8 mouse cellular contexts compared by ENCODE assay signal in the genomic region with DNA sequence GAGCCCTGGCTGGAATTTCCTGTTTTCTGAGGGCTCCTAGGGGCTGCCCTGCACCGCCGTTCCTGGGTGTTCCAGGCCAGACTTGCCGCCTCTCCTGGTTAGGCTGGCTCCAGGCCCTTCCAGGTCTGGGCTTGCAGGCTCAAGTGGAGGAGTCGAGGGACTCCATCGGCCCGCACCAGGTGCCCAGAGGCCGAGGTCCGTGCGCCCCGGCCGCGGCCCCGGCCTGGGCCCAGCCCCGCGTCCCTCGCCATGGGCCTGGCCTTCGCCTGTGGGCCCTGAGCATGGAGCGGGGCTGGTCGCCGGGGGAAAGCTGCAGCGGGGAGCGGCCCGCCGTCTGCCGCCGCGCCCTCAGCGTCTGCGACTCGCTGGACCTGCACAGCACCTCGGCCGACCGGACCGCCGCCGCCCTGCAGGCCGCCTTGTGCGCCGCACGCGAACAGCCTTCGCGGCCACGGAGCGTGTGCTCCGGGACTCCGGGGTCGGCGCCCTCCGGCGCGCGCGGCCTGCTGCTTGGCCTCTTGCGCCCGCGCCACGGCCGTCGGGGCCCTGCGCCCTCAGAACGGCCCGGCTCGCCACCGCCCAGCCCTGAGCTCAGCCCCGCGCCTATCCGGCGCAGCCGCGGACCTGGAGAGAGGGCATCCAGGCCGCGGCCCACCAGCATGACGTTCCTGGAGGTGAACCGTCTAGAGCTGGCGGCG. TPM values are rescaled to one million over a fixed set of nuclear protein-coding genes. Genes with fewer than 3 reads are reported as not detected.
A peak's percentile ranks its signal among the peaks of the same experiment; 100 is the strongest.
DNase-seq lines count a peak whose midpoint lies in the region; ATAC-seq lines count a peak whose summit lies in the region.

No protein-coding gene starts in this region.

- peak overlapping the region; percentile 51 for H3K9ac ChIP-seq in kidney, embryonic 14.5 days (ENCODE audit: low read depth, low read length)
- peak overlapping the region; percentile 48 for H3K9ac ChIP-seq in embryonic facial prominence, embryonic 15.5 days
- H3K9ac ChIP-seq in intestine, embryonic 16.5 days (ENCODE audit: low read depth, low read length): peak overlapping the region; percentile 66

- ATAC-seq in kidney, embryonic 14.5 days (ENCODE audit: low FRiP score, low TSS enrichment): peak; percentile 50
- no peak for ATAC-seq in embryonic facial prominence, embryonic 15.5 days (ENCODE audit: insufficient number of reproducible peaks, low FRiP score, low TSS enrichment, low read depth)
- peak; percentile 47 for ATAC-seq in intestine, embryonic 16.5 days

- peaks cover 18% of the 10 kb centered on the region; the same call in 1 of the 2 replicates for H3K4me1 ChIP-seq in kidney, embryonic 14.5 days (ENCODE audit: control insufficient read depth, insufficient read depth, low read length)
- peaks cover 67% of the 10 kb centered on the region for H3K4me1 ChIP-seq in embryonic facial prominence, embryonic 15.5 days
- H3K4me1 ChIP-seq in intestine, embryonic 16.5 days (ENCODE audit: control insufficient read depth, insufficient read depth, low read length): peaks cover 35% of the 10 kb centered on the region

- H3K4me3 ChIP-seq in kidney, embryonic 14.5 days (ENCODE audit: low read length): peak overlapping the region; percentile 50
- peak overlapping the region; percentile 51 for H3K4me3 ChIP-seq in embryonic facial prominence, embryonic 15.5 days (replicated peaks)
- peak overlapping the region; percentile 48 for H3K4me3 ChIP-seq in intestine, embryonic 16.5 days (ENCODE audit: low read length)

- DNase-seq in kidney, adult 8-10 months: no peak
- peak; percentile 81 for DNase-seq in lung, postnatal 25 days (ENCODE audit: low spot score)
- peak; percentile 67 for DNase-seq in yolk sac, embryonic 10.5 days (ENCODE audit: low spot score)
- no peak for DNase-seq in layer of hippocampus, adult 11-12 months (ENCODE audit: low spot score)
- no peak for DNase-seq in MN1 (ENCODE audit: low spot score)

- H3K27ac ChIP-seq in kidney, embryonic 14.5 days (ENCODE audit: low read depth, low read length): no peak overlapping the region; the same call in 1 of the 2 replicates
- peak overlapping the region; percentile 85 for H3K27ac ChIP-seq in embryonic facial prominence, embryonic 15.5 days (replicated peaks)
- H3K27ac ChIP-seq in intestine, embryonic 16.5 days (ENCODE audit: low read length): peak overlapping the region; percentile 47; the same call in 1 of the 2 replicates

- peaks cover 6% of the 10 kb centered on the region; the same call in 1 of the 2 replicates for H3K27me3 ChIP-seq in kidney, embryonic 14.5 days (ENCODE audit: control insufficient read depth, insufficient read depth, low read length)
- peaks cover 13% of the 10 kb centered on the region for H3K27me3 ChIP-seq in embryonic facial prominence, embryonic 15.5 days
- H3K27me3 ChIP-seq in intestine, embryonic 16.5 days (replicated peaks; ENCODE audit: control insufficient read depth, insufficient read depth, low read length): peaks cover 6% of the 10 kb centered on the region; the same call in 1 of the 2 replicates

- peak overlapping the region; percentile 92 for H3K4me2 ChIP-seq in kidney, embryonic 14.5 days (replicated peaks; ENCODE audit: low read depth, low read length)
- peak overlapping the region; percentile 71 for H3K4me2 ChIP-seq in embryonic facial prominence, embryonic 15.5 days (replicated peaks)
- peak overlapping the region; percentile 85 for H3K4me2 ChIP-seq in intestine, embryonic 16.5 days (ENCODE audit: low read depth, low read length)

- peaks cover 29% of the 10 kb centered on the region for H3K36me3 ChIP-seq in kidney, embryonic 14.5 days (ENCODE audit: control insufficient read depth, insufficient read depth, low read length)
- peaks cover 28% of the 10 kb centered on the region for H3K36me3 ChIP-seq in embryonic facial prominence, embryonic 15.5 days
- H3K36me3 ChIP-seq in intestine, embryonic 16.5 days (ENCODE audit: control insufficient read depth, insufficient read depth, low read length): 0 out of 2 replicates have a peak, but pooled peaks cover 8% of the 10 kb centered on the region

- H3K9me3 ChIP-seq in kidney, embryonic 14.5 days (ENCODE audit: control insufficient read depth, low read length): no peaks in the 10 kb centered on the region
- no peaks in the 10 kb centered on the region for H3K9me3 ChIP-seq in embryonic facial prominence, embryonic 15.5 days (replicated peaks)
- H3K9me3 ChIP-seq in intestine, embryonic 16.5 days (ENCODE audit: control insufficient read depth, low read length): no peaks in the 10 kb centered on the region

- WGBS in kidney, embryonic 14.5 days: 2% methylated on average over 57 of the region's 77 CpGs
- 6% methylated on average over 77 of the region's 77 CpGs for WGBS in embryonic facial prominence, embryonic 15.5 days
- 8% methylated on average over 62 of the region's 77 CpGs for WGBS in intestine, embryonic 16.5 days

RNA-seq across cellular contexts. Expression of a gene that starts 22.2 kb away (rescaled TPM):
- polyA plus RNA-seq in kidney, embryonic 14.5 days (2014; fragmentation: Nextera tagmentation; extraction: Ambion mirVana): 19.7 and 24.7 TPM in 2 replicates
- 45.0 and 49.9 TPM in 2 replicates for polyA plus RNA-seq in embryonic facial prominence, embryonic 15.5 days (2015; fragmentation: Nextera tagmentation; extraction: Ambion mirVana)
- polyA plus RNA-seq in intestine, embryonic 16.5 days (2015; fragmentation: Nextera tagmentation; extraction: Ambion mirVana): 10.2 and 10.7 TPM in 2 replicates

RNA-seq across cellular contexts. Expression of a gene that starts 26.5 kb away (rescaled TPM):
- polyA plus RNA-seq in kidney, embryonic 14.5 days (2014; fragmentation: Nextera tagmentation; extraction: Ambion mirVana): 23.8 and 25.7 TPM in 2 replicates
- polyA plus RNA-seq in embryonic facial prominence, embryonic 15.5 days (2015; fragmentation: Nextera tagmentation; extraction: Ambion mirVana): 20.5 and 21.4 TPM in 2 replicates
- 28.5 and 28.7 TPM in 2 replicates for polyA plus RNA-seq in intestine, embryonic 16.5 days (2015; fragmentation: Nextera tagmentation; extraction: Ambion mirVana)

RNA-seq across cellular contexts. Expression of a gene that starts 29.1 kb away (rescaled TPM):
- 104 and 105 TPM in 2 replicates for polyA plus RNA-seq in kidney, embryonic 14.5 days (2014; fragmentation: Nextera tagmentation; extraction: Ambion mirVana)
- 123 and 135 TPM in 2 replicates for polyA plus RNA-seq in embryonic facial prominence, embryonic 15.5 days (2015; fragmentation: Nextera tagmentation; extraction: Ambion mirVana)
- polyA plus RNA-seq in intestine, embryonic 16.5 days (2015; fragmentation: Nextera tagmentation; extraction: Ambion mirVana): 113 and 117 TPM in 2 replicates

RNA-seq across cellular contexts. Expression of a gene that starts 50.5 kb away (rescaled TPM):
- 21.6 and 26.8 TPM in 2 replicates for polyA plus RNA-seq in kidney, embryonic 14.5 days (2014; fragmentation: Nextera tagmentation; extraction: Ambion mirVana)
- polyA plus RNA-seq in embryonic facial prominence, embryonic 15.5 days (2015; fragmentation: Nextera tagmentation; extraction: Ambion mirVana): 37.6 and 38.9 TPM in 2 replicates
- polyA plus RNA-seq in intestine, embryonic 16.5 days (2015; fragmentation: Nextera tagmentation; extraction: Ambion mirVana): 52.7 and 59.2 TPM in 2 replicates

RNA-seq across cellular contexts. Expression of a gene that starts 50.8 kb away (rescaled TPM):
- polyA plus RNA-seq in kidney, embryonic 14.5 days (2014; fragmentation: Nextera tagmentation; extraction: Ambion mirVana): 45.5 and 60.2 TPM in 2 replicates
- 52.9 and 54.1 TPM in 2 replicates for polyA plus RNA-seq in embryonic facial prominence, embryonic 15.5 days (2015; fragmentation: Nextera tagmentation; extraction: Ambion mirVana)
- polyA plus RNA-seq in intestine, embryonic 16.5 days (2015; fragmentation: Nextera tagmentation; extraction: Ambion mirVana): 37.0 and 38.1 TPM in 2 replicates

Comparison
In these comparisons a context has a peak if more than half of its experiments do, and no peak if none do; other contexts are left out.
1. DNase-seq: peak in lung, postnatal 25 days (single experiment) and yolk sac, embryonic 10.5 days (single experiment); none in kidney, adult 8-10 months (0 of 2), layer of hippocampus, adult 11-12 months (single experiment) and MN1 (single experiment).
2. Peak in every context shown above with its lines, with median percentiles within 50 percentile points of each other: H3K4me2 ChIP-seq, H3K4me3 ChIP-seq and H3K9ac ChIP-seq.